Mouse (Mus musculus): ENCODE data around the gene Fas.

GRCm38 (mm10) chr19:34270106-34270726 is 20.2 kb upstream of the Fas start:
- no peak for TF ChIP-seq POU5F1 (IDR thresholded peaks at IDR 0.05; ENCODE audit: borderline replicate concordance, low read length)
- no peak for TF ChIP-seq CTCF (conservative IDR thresholded peaks at IDR 0.05; ENCODE audit: low read length)

Measured in E14TG2a.4 (cell line).